Mouse (Mus musculus): ENCODE data around the gene Akr1b3.

The Akr1b3 gene

GRCm38 (mm10) chr6:34331379-34331778 is 14.1 kb upstream of the Akr1b3 start:
- no peak for DNase-seq (ENCODE audit: low spot score in 2 of 2)

- DNase-seq (ENCODE audit: low spot score in 2 of 2) = no peak
Measured at GRCm38 (mm10) chr6:34322121-34322520, 4.8 kb upstream of the Akr1b3 start.

- no peak for DNase-seq (ENCODE audit: low spot score in 2 of 2)
Measured at GRCm38 (mm10) chr6:34318636-34319035, 1.4 kb upstream of the Akr1b3 start.

- DNase-seq (ENCODE audit: low spot score in 2 of 2) = no peak
Measured at GRCm38 (mm10) chr6:34318172-34318571, 894 bp upstream of the Akr1b3 start.

GRCm38 (mm10) chr6:34313921-34314320 is 3.4 kb downstream of the Akr1b3 start:
- DNase-seq (ENCODE audit: low spot score in 2 of 2) = no peak

GRCm38 (mm10) chr6:34313386-34313785 is 3.9 kb downstream of the Akr1b3 start:
- no peak for DNase-seq (ENCODE audit: low spot score in 2 of 2)

- DNase-seq (ENCODE audit: low spot score in 2 of 2) = no peak
Measured at GRCm38 (mm10) chr6:34310023-34310595, 7.2 kb downstream of the Akr1b3 start.

- no peak for DNase-seq (ENCODE audit: low spot score in 2 of 2)
Measured at GRCm38 (mm10) chr6:34309526-34309925, 7.8 kb downstream of the Akr1b3 start.

GRCm38 (mm10) chr6:34306797-34307196 is 10.5 kb downstream of the Akr1b3 start:
- DNase-seq (ENCODE audit: low spot score in 2 of 2) = no peak

GRCm38 (mm10) chr6:34304675-34305241 is 12.5 kb downstream of the Akr1b3 start:
- DNase-seq (ENCODE audit: low spot score in 2 of 2) = no peak

- no peak for DNase-seq (ENCODE audit: low spot score in 2 of 2)
Measured at GRCm38 (mm10) chr6:34297055-34297454, 20.2 kb downstream of the Akr1b3 start.

GRCm38 (mm10) chr6:34295437-34295836 is 21.8 kb downstream of the Akr1b3 start:
- no peak for DNase-seq (ENCODE audit: low spot score in 2 of 2)

GRCm38 (mm10) chr6:34292882-34293487 is 24.3 kb downstream of the Akr1b3 start:
- DNase-seq (ENCODE audit: low spot score in 2 of 2) = peak; percentile 36 to 45

- DNase-seq (ENCODE audit: low spot score in 2 of 2) = no peak
Measured at GRCm38 (mm10) chr6:34292196-34292881, 24.9 kb downstream of the Akr1b3 start.

GRCm38 (mm10) chr6:34290681-34291080 is 26.6 kb downstream of the Akr1b3 start:
- DNase-seq (ENCODE audit: low spot score in 2 of 2) = peak in 1 of 2 experiments; percentile 38

GRCm38 (mm10) chr6:34290091-34290490 is 27.2 kb downstream of the Akr1b3 start:
- no peak for DNase-seq (ENCODE audit: low spot score in 2 of 2)

GRCm38 (mm10) chr6:34288098-34288497 is 29.2 kb downstream of the Akr1b3 start:
- no peak for DNase-seq (ENCODE audit: low spot score in 2 of 2)

GRCm38 (mm10) chr6:34286841-34287240 is 30.4 kb downstream of the Akr1b3 start:
- no peak for DNase-seq (ENCODE audit: low spot score in 2 of 2)

- no peak for DNase-seq (ENCODE audit: low spot score in 2 of 2)
Measured at GRCm38 (mm10) chr6:34278385-34278784, 38.9 kb downstream of the Akr1b3 start.

GRCm38 (mm10) chr6:34277665-34278064 is 39.6 kb downstream of the Akr1b3 start:
- peak in 1 of 2 experiments; percentile 29 for DNase-seq (ENCODE audit: low spot score in 2 of 2)

- DNase-seq (ENCODE audit: low spot score in 2 of 2) = no peak
Measured at GRCm38 (mm10) chr6:34274346-34274745, 42.9 kb downstream of the Akr1b3 start.

GRCm38 (mm10) chr6:34273073-34273472 is 44.2 kb downstream of the Akr1b3 start:
- DNase-seq (ENCODE audit: low spot score in 2 of 2) = no peak

- DNase-seq (ENCODE audit: low spot score in 2 of 2) = no peak
Measured at GRCm38 (mm10) chr6:34272462-34272861, 44.8 kb downstream of the Akr1b3 start.
